Mouse (Mus musculus): Measurements from ENCODE around the gene Ifit1bl2.
"Not testable (repeated sequence)": the region's sequence is repeated elsewhere in the genome, so short reads cannot be mapped to it uniquely, and the experiment has no call there.

Ifit1bl2 gene

DNA sequence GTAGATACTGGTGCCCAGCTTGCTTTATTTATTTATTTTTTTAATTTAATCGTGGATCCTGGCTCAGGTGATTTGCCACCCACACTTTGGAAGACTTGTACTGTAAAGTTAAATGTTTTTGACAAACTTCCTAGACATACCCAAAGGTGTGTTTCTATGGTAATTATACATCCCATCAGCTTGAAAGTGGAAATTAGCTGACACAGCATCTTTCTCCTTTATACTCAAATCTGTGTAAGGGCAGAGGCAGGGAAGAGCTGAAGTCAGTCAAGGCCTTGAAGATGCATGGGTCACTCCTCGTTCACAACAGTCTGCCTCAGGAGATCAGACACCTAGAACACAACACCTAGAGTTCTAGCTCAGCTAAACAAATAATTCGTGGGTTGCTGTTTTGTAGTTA lies 30.4 kb downstream of the Ifit1bl2 start:
- DNase-seq (ENCODE audit: low spot score in 2 of 2) = not testable (repeated sequence)

DNA sequence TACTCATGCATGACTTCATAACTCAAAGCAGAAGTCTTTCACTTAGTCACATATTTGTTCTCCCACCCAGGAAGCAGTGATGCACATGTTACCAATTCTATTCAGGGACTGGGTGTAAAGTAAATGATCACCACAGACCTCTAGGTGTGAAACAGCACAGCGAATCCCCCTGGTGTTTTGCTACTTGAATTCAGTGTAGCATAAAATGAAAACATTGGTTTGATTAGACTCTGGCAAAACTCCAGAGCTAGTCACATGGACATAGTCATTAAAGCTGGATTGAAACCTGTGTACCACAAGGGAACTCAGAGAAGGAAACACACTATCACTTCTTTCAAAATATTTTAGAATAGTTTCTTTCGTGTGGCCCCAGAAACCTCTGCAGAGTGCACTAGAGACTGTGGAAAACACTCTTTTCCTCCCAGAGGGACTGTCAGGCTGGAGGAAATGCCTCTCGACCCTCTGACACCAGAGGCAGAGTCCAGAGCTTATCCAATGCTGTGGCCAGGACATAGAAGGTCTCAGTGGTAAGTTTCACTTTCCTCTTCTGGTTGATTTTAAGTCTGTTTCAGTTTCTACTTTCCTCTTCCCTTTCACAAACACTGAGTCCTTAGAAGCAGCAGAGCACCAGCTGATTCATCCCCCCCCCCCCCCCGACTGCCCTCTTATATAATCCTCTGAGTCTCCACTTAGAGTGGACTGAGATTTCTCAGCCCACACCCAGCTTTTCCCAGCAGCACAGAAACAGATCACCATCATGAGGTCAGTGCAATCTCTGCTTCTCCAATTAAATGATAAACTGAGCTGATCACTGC lies 33.1 kb downstream of the Ifit1bl2 start, which contains the start of gene Ifit3b:
TSS of gene Ifit3b (plus strand) at position 734 of the 815 bp plus-strand sequence.
- not testable (repeated sequence) for DNase-seq (ENCODE audit: low spot score in 2 of 2)

DNA sequence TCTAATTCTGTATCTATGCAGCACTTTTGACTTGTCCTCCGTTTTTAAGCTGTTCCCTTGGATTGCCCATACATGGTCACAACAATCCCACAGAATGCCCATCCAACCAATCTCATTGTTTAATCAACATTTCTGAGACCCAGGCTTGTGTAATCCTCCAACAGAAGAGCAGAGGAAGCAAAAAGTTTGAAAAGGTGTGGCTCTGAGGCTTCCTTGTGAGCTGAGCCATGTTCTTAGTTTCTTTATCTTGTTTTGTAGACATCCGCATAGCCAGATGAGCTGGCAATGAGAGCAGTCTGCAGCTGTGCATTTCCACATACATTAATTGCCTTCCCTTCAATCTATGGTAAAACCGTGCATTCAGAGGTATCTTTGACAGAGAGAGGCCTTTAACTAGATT lies 35.1 kb downstream of the Ifit1bl2 start:
- DNase-seq (ENCODE audit: low spot score in 2 of 2) = no peak

DNA sequence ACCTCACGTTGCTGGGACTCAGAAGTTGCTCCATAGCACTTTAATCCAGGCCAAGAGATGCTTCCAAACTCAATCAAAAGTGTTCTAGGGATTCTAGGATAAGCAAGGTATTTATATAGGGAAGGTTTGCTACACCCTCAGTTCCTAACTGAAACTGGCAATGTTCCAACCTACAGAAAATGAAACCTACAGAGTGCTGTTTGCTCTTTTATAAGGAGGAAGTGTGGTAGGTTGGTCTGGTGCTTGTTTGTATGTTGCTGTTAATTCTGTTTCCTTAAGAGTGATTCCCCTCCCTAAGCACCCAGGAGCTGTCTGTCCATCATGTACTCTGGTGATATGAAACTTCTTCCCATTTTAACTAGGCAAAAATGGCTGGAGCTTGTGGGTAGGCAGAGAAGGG lies 38.7 kb downstream of the Ifit1bl2 start, which contains the start of gene Ifit1bl1:
TSS of gene Ifit1bl1 (minus strand) at position 69 of the 400 bp plus-strand sequence.
- not testable (repeated sequence) for DNase-seq (ENCODE audit: low spot score in 2 of 2)

DNA sequence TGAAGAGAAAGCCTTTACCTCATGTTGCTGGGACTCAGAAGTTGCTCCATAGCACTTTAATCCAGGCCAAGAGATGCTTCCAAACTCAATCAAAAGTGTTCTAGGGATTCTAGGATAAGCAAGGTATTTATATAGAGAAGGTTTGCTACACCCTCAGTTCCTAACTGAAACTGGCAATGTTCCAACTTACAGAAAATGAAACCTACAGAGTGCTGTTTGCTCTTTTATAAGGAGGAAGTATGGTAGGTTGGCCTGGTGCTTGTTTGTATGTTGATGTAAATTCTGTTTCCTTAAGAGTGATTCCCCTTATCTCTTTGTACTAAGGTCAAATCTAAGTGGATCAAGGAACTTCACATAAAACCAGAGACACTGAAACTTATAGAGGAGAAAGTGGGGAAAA lies 41.3 kb downstream of the Ifit1bl2 start:
- DNase-seq (ENCODE audit: low spot score in 2 of 2) = not testable (repeated sequence)

DNA sequence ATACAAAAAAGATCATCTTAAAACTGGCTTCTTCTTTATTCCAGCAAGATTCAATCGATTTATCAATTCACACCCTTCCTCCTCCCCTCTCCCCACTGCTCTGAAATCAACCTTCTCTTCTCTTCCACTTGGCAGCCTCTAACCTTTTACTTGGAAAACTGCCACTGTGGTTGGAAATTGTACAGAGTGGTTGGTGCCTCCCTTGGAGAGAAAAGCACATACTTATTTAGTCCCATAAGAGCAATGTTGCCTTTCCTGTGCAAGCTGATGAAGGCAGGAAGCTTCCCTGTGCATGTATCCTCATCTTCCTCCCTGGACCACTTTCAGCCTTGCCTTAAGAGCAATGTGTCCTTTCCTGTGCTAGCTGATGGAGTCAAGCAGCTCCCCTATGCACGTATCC lies 42.2 kb downstream of the Ifit1bl2 start:
- peak; percentile 13 to 27 for DNase-seq (ENCODE audit: low spot score in 2 of 2)

DNA sequence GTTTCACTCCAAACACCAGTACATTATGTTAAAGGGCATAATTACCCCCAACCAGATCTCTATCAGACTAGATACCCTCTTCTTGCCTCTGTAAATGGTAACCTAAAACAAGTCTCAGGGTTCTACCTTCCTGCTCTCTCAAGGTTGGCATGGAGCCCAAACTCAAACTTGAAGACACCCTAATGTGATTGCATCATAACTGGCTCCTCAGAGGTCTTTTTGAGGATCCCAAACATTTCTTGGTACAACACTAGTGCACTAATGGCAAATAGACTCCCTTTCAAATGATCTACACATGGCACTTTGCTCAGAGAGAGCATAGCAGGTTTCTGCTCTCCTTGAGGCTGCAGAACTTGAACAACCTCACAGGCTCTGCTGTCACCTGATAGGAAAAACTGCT lies 43.7 kb downstream of the Ifit1bl2 start:
- no peak for DNase-seq (ENCODE audit: low spot score in 2 of 2)

DNA sequence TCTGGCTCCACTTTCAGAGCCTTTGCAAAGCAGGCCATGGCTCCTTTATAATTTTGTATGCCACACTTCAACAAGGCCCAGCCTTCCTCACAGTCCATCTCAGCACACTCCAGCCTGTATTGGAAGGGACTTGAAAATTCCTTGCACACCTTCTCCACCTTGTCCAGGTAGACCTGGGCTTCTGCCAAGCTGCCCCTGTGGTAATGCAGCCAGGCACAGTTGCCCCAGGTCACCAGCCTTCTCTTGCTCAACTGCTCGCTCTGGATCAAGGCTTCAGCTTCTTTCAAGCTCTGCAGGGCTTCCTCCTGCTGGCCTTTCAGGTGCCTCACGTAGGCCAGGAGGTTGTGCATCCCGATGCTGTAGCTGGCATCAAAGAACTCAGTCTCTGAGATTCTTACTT lies 46.0 kb downstream of the Ifit1bl2 start:
- DNase-seq (ENCODE audit: low spot score in 2 of 2) = not testable (repeated sequence)

DNA sequence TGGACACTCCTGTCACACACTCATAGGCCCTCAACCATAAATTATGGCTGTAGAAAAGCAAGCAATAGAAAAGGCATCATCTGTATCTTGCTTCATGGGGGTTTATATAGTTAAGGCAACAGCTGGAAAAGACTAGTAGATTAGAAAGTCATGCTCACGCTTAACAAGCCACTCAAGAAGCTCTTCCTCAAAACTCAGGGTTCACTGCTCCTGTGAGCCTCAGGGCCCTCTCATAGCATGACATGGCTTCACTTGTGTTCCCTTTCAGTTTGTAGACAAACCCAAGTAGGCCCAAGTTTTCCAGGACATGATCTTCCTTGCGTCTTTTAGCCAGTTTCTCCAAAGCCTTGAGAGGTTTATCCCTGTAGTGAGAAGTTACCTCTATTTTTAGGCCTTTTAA lies 47.1 kb downstream of the Ifit1bl2 start:
- no peak for DNase-seq (ENCODE audit: low spot score in 2 of 2)

DNA sequence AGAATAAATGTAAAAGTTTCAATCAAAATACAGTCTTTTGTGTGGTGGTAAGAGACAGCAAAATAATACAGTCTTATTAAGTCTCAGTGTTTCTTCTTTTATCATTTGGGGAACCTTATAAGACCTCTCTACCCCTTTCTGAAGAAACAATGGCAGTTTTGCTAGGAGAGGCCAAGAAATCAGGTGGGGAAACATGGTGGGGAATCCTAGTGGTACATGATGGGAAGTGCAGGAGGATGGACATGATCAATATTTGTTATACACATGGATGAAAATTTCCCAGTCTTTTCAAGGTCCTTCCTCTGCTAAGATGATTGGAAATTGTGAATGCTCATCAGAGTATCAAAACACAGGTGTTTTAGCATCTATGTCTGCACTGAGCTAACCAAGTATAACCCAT lies 51.6 kb downstream of the Ifit1bl2 start:
- no peak for DNase-seq (ENCODE audit: low spot score in 2 of 2)

DNA sequence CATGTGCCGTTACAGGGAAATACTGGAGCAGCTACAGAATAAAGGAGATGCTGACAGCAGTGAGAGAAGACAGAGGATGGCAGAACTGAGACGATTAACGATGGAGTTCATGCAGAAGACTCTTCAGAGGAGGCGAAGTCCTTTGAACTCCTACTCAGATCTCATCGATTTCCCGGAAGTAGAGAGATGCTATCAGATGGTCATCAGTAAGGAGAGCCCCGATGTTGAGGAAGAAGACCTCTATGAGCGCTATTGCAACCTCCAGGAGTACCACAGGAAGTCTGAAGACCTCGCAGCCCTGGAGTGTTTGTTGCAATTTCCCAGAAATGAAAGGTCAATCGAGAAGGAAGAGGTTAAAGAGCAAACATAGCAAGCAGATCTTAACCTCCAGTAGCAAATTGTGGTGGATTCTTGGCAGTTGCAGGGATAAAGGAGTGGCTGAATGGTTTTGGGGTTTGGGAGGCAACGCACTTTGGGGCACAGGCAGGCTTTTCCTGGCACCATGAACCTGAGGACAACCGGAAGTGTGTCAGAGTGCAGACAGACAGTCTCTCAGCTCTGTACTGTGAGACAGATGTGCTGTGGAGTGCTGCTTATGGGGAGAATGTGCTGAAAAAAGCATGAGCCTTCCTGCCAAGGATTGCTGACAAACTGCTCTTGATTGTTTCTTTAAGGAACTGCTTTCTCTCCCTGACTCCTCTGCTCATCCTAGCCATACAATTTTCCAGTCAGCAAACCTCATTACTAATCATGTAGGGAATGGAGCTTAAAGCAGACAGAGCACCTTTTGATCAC lies 52.4 kb downstream of the Ifit1bl2 start:
- DNase-seq (ENCODE audit: low spot score in 2 of 2) = not testable (repeated sequence)

DNA sequence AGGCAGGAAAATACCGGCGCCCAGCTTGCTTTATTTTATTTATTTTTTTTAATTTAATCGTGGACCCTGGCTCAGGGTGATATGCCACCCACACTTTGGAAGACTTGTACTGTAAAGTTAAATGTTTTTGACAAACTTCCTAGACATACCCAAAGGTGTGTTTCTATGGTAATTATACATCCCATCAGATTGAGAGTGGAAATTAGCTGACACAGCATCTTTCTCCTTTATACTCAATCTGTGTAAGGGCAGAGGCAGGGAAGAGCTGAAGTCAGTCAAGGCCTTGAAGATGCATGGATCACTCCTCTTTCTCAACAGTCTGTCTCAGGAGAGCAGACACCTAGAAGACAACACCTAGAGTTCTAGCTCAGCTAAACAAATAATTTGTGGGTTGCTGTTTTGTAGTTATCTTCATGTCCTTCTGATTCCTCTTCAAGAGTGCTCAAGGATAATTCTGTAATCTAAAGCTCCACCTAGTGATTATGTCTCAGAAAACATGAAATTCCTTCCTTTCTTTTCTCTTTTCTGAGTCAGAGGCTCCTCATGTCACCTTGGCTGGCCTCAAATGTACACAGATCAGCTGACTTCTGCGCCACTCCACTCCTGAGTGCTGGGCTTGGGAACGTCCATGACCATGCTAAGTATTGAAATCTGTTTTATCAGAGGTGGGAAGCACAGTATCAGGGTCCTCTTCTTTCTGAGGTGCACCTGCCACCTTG lies 54.6 kb downstream of the Ifit1bl2 start:
- not testable (repeated sequence) for DNase-seq (ENCODE audit: low spot score in 2 of 2)

DNA sequence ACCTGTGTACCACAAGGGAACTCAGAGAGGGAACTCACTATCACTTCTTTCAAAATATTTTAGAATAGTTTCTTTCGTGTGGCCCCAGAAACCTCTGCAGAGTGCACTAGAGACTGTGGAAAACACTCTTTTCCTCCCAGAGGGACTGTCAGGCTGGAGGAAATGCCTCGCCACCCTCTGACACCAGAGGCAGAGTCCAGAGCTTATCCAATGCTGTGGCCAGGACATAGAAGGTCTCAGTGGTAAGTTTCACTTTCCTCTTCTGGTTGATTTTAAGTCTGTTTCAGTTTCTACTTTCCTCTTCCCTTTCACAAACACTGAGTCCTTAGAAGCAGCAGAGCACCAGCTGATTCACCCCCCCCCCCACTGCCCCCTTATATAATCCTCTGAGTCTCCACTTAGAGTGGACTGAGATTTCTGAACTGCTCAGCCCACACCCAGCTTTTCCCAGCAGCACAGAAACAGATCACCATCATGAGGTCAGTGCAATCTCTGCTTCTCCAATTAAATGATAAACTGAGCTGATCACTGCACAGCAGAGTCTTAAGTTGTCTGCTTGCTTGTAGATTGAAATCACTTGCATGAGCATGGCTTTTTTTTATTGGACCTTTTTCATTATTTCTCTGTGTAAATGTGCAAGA lies 57.3 kb downstream of the Ifit1bl2 start, which contains the start of gene Ifit3:
TSS of gene Ifit3 (plus strand) at position 406 of the 641 bp plus-strand sequence.
- DNase-seq (ENCODE audit: low spot score in 2 of 2) = not testable (repeated sequence)

DNA sequence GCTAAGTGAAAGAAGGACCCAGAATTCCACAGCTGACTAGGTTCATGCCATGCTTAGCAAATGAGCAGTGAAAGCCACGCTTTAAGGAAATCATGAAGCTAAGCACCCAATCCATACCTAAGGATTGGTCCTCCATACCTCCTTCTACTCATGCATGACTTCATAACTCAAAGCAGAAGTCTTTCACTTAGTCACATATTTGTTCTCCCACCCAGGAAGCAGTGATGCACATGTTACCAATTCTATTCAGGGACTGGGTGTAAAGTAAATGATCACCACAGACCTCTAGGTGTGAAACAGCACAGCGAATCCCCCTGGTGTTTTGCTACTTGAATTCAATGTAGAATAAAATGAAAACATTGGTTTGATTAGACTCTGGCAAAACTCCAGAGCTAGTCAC lies 57.8 kb downstream of the Ifit1bl2 start:
- not testable (repeated sequence) for DNase-seq (ENCODE audit: low spot score in 2 of 2)

DNA sequence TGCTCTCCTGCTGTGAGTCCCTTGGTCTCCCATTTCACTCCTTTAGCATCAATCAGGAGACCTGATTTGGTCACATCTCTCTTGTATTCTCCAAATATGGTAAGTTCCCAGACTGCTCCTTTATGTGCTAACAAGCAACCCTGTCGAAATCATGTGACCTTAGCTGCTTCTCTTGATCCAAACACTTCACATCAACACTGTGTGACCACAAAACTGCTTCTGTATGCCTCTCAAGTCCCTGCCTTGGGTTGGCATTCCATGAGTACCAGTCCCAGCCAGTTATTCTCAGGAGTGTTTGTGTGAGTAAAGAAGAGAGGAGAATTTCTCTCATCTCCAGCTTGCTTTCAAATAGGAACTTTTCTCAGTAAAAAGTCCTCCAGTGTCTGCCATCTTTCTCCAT lies 63.4 kb downstream of the Ifit1bl2 start:
- DNase-seq (ENCODE audit: low spot score in 2 of 2) = no peak

DNA sequence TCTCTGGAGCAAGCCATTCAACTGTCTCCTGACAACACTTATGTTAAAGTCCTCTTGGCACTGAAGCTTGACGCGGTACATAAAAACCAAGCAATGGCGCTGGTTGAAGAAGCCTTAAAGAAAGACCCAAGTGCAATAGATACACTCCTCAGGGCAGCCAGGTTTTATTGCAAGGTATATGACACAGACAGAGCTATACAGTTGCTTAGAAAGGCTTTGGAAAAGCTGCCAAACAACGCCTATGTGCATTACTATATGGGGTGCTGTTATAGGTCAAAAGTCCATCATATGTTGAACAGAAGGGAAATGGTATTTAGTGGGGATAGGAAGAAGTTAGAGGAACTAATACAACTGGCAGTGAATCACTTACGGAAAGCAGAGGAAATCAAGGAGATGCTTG lies 66.9 kb downstream of the Ifit1bl2 start:
- no peak for DNase-seq (ENCODE audit: low spot score in 2 of 2)

DNA sequence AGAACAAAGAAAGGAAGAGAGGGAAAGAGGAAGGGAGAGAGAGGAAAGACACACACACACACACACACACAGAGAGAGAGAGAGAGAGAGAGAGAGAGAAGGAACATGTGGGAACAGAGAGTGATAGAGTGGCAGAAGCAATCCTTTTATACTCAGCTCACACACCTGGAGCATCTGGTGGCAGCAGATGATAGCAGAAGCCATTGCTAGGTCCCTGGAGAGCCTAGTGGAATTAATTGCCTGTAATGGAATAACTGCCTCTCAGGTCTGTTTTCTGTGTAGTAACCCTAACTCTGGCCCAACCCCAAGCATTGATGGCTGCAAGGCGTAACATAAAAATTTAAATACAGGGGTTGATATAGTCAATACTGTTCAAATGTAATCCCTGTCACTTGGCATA lies 69.5 kb downstream of the Ifit1bl2 start:
- DNase-seq (ENCODE audit: low spot score in 2 of 2) = no peak

DNA sequence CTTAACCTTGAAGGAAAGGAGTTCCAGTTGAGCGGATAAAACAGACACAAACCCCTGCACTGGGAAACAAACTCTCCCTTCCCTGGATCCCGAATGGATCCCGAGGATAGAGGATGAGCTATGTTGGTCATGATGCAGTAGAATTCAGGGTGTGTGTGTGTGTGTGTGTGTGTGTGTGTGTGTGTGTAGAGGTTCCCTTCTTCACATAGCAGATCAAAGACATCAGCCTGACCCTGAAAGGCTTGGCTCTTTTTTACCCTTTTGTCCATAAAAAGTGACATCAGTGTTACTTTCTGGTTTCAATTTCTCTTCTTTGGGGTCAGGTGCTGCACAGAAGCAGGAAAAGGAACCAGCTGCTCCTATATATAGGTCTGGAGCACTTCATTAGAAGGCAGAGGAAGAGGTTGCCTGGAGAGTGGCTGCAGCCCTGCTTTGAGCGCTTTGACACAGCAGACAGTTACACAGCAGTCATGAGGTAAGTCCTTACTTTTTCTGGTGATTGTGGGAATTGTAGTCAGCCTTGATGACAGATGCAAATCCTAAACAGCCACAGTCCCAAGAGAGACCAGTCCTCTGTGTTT lies 70.6 kb downstream of the Ifit1bl2 start:
- DNase-seq (ENCODE audit: low spot score in 2 of 2) = no peak

DNA sequence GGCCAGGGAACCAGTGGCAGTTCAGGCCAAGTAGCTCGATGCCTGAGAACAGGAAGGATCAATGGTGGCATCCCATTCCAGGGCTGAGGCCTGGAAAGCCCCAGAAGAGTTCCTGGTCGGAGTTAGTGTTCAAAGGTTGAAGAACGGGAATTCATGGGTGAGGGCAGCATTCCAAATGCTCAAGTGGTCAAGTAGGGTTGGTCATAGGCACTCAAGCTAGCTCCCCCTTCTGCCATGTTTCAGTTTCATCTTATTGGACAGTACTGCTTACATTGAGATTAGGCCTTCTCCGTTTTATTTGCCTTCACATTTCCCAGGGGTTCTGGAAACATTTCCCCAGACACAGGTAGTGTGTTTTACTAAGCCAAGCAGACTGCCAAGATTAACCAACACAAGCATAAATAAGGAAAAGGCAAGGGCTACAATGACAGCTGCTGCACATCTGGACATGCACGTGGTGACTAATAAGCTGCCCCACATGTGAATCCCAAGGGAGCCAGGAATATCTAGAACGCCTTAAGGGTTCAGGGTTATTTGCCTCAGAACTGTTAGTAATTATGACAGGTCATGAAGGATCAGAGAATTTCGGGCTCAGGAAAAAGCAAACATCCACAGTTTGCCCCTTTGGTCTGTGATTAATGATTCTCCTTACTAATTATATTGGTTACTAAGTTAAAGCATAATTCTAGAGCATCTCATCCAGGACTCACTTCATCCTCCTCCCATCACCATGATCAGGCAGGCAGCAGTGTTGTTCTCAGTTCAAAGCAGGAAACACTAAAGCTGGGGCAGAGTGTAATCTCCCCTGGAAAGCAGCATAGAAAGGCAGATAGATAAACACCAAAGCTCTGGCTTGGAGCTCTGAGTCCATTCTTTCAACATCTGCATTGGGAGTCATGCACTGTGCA lies 71.3 kb downstream of the Ifit1bl2 start:
- DNase-seq (ENCODE audit: low spot score in 2 of 2) = no peak
